Mouse (Mus musculus): ENCODE data around the gene Gm6377. TPM values are rescaled to one million over a fixed set of nuclear protein-coding genes. Genes with fewer than 3 reads are reported as not detected.

Gene Gm6377
- total RNA-seq, 1 experiment from 2014 or later, result 0.60 TPM

Other genes with a start within 250 kb of the Gm6377 start
- gene Hmgn5, start 183.4 kb upstream of the Gm6377 start, total RNA-seq (2017), result 27.6 and 66.5 TPM in 2 replicates
- gene Sh3bgrl, start 101.4 kb upstream of the Gm6377 start, total RNA-seq (2017), result 136 and 149 TPM in 2 replicates

All from hematopoietic stem cell, adult 5-6 weeks (primary cell).